ENCODE assay signal across 14 mouse cellular contexts in genomic region chr6:136897789-136898188, GRCm38 (mm10). TPM values are rescaled to one million over a fixed set of nuclear protein-coding genes. Genes with fewer than 3 reads are reported as not detected.
A peak's percentile ranks its signal among the peaks of the same experiment; 100 is the strongest.
DNase-seq lines count a peak whose midpoint lies in the region; ATAC-seq lines count a peak whose summit lies in the region.
"Had no signal": no experiment of that assay in that cellular context is flagged by ENCODE, and none has a peak within 500 bp of the region (broad histone marks: within the 10 kb centered on the region; RNA-seq: fewer than 3 reads in every experiment).

No protein-coding gene starts in this region.

- H3K27me3 ChIP-seq in embryonic facial prominence, embryonic 13.5 days, result no peaks in the 10 kb centered on the region
- no peaks in the 10 kb centered on the region for H3K27me3 ChIP-seq in embryonic facial prominence, embryonic 10.5 days (replicated peaks; ENCODE audit: low read depth, poor library complexity, severe bottlenecking)
- no peaks in the 10 kb centered on the region for H3K27me3 ChIP-seq in limb, embryonic 15.5 days
- H3K27me3 ChIP-seq in limb, embryonic 10.5 days (ENCODE audit: low read depth, poor library complexity, severe bottlenecking), result no peaks in the 10 kb centered on the region
- H3K27me3 ChIP-seq: megakaryocyte, embryonic 14.5 days had no signal

- no peak for ATAC-seq in embryonic facial prominence, embryonic 13.5 days (ENCODE audit: insufficient number of reproducible peaks, insufficient read depth, low FRiP score, low TSS enrichment, low read depth)
- ATAC-seq in limb, embryonic 15.5 days (ENCODE audit: insufficient number of reproducible peaks, low FRiP score, low TSS enrichment, low read depth), result no peak

- peaks cover 11% of the 10 kb centered on the region for H3K4me1 ChIP-seq in embryonic facial prominence, embryonic 13.5 days
- peaks cover 4% of the 10 kb centered on the region; the same call in 1 of the 2 replicates for H3K4me1 ChIP-seq in embryonic facial prominence, embryonic 10.5 days
- H3K4me1 ChIP-seq in limb, embryonic 15.5 days, result peaks cover 18% of the 10 kb centered on the region; the same call in 1 of the 2 replicates
- H3K4me1 ChIP-seq in limb, embryonic 10.5 days, result peaks cover 8% of the 10 kb centered on the region; the same call in 1 of the 2 replicates

- no peaks in the 10 kb centered on the region for H3K9me3 ChIP-seq in embryonic facial prominence, embryonic 13.5 days
- H3K9me3 ChIP-seq in embryonic facial prominence, embryonic 10.5 days, result no peaks in the 10 kb centered on the region
- no peaks in the 10 kb centered on the region for H3K9me3 ChIP-seq in limb, embryonic 15.5 days
- H3K9me3 ChIP-seq in limb, embryonic 10.5 days (replicated peaks), result no peaks in the 10 kb centered on the region
- H3K9me3 ChIP-seq: megakaryocyte, embryonic 14.5 days had no signal

- H3K27ac ChIP-seq in embryonic facial prominence, embryonic 13.5 days, result peak overlapping the region; percentile 51; the same call in 1 of the 2 replicates
- H3K27ac ChIP-seq in embryonic facial prominence, embryonic 10.5 days (replicated peaks), result no peak overlapping the region
- H3K27ac ChIP-seq in limb, embryonic 15.5 days, result peak overlapping the region; percentile 63
- no peak overlapping the region for H3K27ac ChIP-seq in limb, embryonic 10.5 days

- no peak overlapping the region for H3K9ac ChIP-seq in embryonic facial prominence, embryonic 13.5 days
- no peak overlapping the region for H3K9ac ChIP-seq in limb, embryonic 15.5 days

- WGBS in embryonic facial prominence, embryonic 13.5 days, result 50% methylated on average over 4 of the region's 4 CpGs
- 78% methylated on average over 4 of the region's 4 CpGs for WGBS in embryonic facial prominence, embryonic 10.5 days
- WGBS in limb, embryonic 15.5 days, result 53% methylated on average over 4 of the region's 4 CpGs
- WGBS in limb, embryonic 10.5 days, result 77% methylated on average over 4 of the region's 4 CpGs

- no peak for DNase-seq in embryonic facial prominence, embryonic 10.5 days (ENCODE audit: low spot score)
- no peak for DNase-seq in limb, embryonic 10.5 days (ENCODE audit: low spot score)
- DNase-seq in gastrocnemius, postnatal 25 days, result peak; percentile 52
- peak; percentile 48 for DNase-seq in skeletal muscle tissue, adult 2 months (ENCODE audit: low read depth, low spot score)
- no peak for DNase-seq in embryo, embryonic 11 days
- no peak for DNase-seq in layer of hippocampus, adult 9-11 months
- DNase-seq: cerebellum, adult 8-10 months; kidney, adult 11 months had no signal

- no peaks in the 10 kb centered on the region for H3K36me3 ChIP-seq in embryonic facial prominence, embryonic 13.5 days
- no peaks in the 10 kb centered on the region for H3K36me3 ChIP-seq in embryonic facial prominence, embryonic 10.5 days (replicated peaks)
- no peaks in the 10 kb centered on the region for H3K36me3 ChIP-seq in limb, embryonic 15.5 days
- no peaks in the 10 kb centered on the region for H3K36me3 ChIP-seq in limb, embryonic 10.5 days

- H3K4me3 ChIP-seq in embryonic facial prominence, embryonic 13.5 days, result no peak overlapping the region
- H3K4me3 ChIP-seq in embryonic facial prominence, embryonic 10.5 days, result no peak overlapping the region
- H3K4me3 ChIP-seq in limb, embryonic 15.5 days, result no peak overlapping the region
- no peak overlapping the region for H3K4me3 ChIP-seq in limb, embryonic 10.5 days
- H3K4me3 ChIP-seq: megakaryocyte, embryonic 14.5 days had no signal

- H3K4me2 ChIP-seq in embryonic facial prominence, embryonic 13.5 days, result no peak overlapping the region
- H3K4me2 ChIP-seq in limb, embryonic 15.5 days, result no peak overlapping the region

RNA-seq across cellular contexts. Expression of gene Mgp, which starts 22.2 kb away (rescaled TPM):
- polyA plus RNA-seq in embryonic facial prominence, embryonic 13.5 days (2015; fragmentation: Nextera tagmentation; extraction: Ambion mirVana), result 101 and 192 TPM in 2 replicates
- 3.5 and 4.2 TPM in 2 replicates for polyA plus RNA-seq in embryonic facial prominence, embryonic 10.5 days (2016; fragmentation: Nextera tagmentation; extraction: Ambion mirVana)
- 350 and 381 TPM in 2 replicates for polyA plus RNA-seq in limb, embryonic 15.5 days (2015; fragmentation: Nextera tagmentation; extraction: Ambion mirVana)
- polyA plus RNA-seq in limb, embryonic 10.5 days (2016; fragmentation: Nextera tagmentation; extraction: Ambion mirVana), result 1.2 and 3.2 TPM in 2 replicates
- 100 to 1,000 TPM; 102 to 127 TPM for total RNA-seq in gastrocnemius, postnatal 25 days (2021)
- total RNA-seq: hematopoietic stem cell, adult 5-6 weeks had no signal

RNA-seq across cellular contexts. Expression of gene Erp27, which starts 24.2 kb away (rescaled TPM):
- polyA plus RNA-seq in embryonic facial prominence, embryonic 13.5 days (2015; fragmentation: Nextera tagmentation; extraction: Ambion mirVana), result 0.30 TPM in 1 of 2 replicates, not detected in the other
- polyA plus RNA-seq in embryonic facial prominence, embryonic 10.5 days (2016; fragmentation: Nextera tagmentation; extraction: Ambion mirVana), result 0.29 TPM in 1 of 2 replicates, not detected in the other
- polyA plus RNA-seq in limb, embryonic 15.5 days (2015; fragmentation: Nextera tagmentation; extraction: Ambion mirVana), result 0.53 and 0.72 TPM in 2 replicates
- 0.15 TPM in 1 of 2 replicates, not detected in the other for polyA plus RNA-seq in limb, embryonic 10.5 days (2016; fragmentation: Nextera tagmentation; extraction: Ambion mirVana)
- not detected for total RNA-seq in gastrocnemius, postnatal 25 days (2021)
- total RNA-seq: hematopoietic stem cell, adult 5-6 weeks had no signal
- polyA plus RNA-seq: embryonic facial prominence, embryonic 11.5 days had no signal

RNA-seq across cellular contexts. Expression of gene Pde6h, which starts 25.8 kb away (rescaled TPM):
- polyA plus RNA-seq in embryonic facial prominence, embryonic 13.5 days (2015; fragmentation: Nextera tagmentation; extraction: Ambion mirVana), result 0.30 TPM in 1 of 2 replicates, not detected in the other
- not detected in 2 replicates for polyA plus RNA-seq in embryonic facial prominence, embryonic 10.5 days (2016; fragmentation: Nextera tagmentation; extraction: Ambion mirVana)
- polyA plus RNA-seq in limb, embryonic 15.5 days (2015; fragmentation: Nextera tagmentation; extraction: Ambion mirVana), result 0.19 TPM in 1 of 2 replicates, not detected in the other
- not detected in 2 replicates for polyA plus RNA-seq in limb, embryonic 10.5 days (2016; fragmentation: Nextera tagmentation; extraction: Ambion mirVana)
- total RNA-seq in gastrocnemius, postnatal 25 days (2021), result not detected
- total RNA-seq: hematopoietic stem cell, adult 5-6 weeks had no signal
- polyA plus RNA-seq: embryonic facial prominence, embryonic 11.5 days had no signal

RNA-seq across cellular contexts. Expression of gene Art4, which starts 40.3 kb away (rescaled TPM):
- polyA plus RNA-seq in embryonic facial prominence, embryonic 13.5 days (2015; fragmentation: Nextera tagmentation; extraction: Ambion mirVana), result 2.8 and 3.1 TPM in 2 replicates
- polyA plus RNA-seq in embryonic facial prominence, embryonic 10.5 days (2016; fragmentation: Nextera tagmentation; extraction: Ambion mirVana), result 2.2 and 2.6 TPM in 2 replicates
- polyA plus RNA-seq in limb, embryonic 15.5 days (2015; fragmentation: Nextera tagmentation; extraction: Ambion mirVana), result 2.9 and 3.9 TPM in 2 replicates
- 1.8 and 2.4 TPM in 2 replicates for polyA plus RNA-seq in limb, embryonic 10.5 days (2016; fragmentation: Nextera tagmentation; extraction: Ambion mirVana)
- under 1 TPM; 0.18 to 0.54 TPM for total RNA-seq in gastrocnemius, postnatal 25 days (2021)
- total RNA-seq: layer of hippocampus, postnatal 25 days had no signal

RNA-seq across cellular contexts. Expression of gene Arhgdib, which starts 43.9 kb away (rescaled TPM):
- 85.4 and 93.8 TPM in 2 replicates for polyA plus RNA-seq in embryonic facial prominence, embryonic 13.5 days (2015; fragmentation: Nextera tagmentation; extraction: Ambion mirVana)
- polyA plus RNA-seq in embryonic facial prominence, embryonic 10.5 days (2016; fragmentation: Nextera tagmentation; extraction: Ambion mirVana), result 32.1 and 39.3 TPM in 2 replicates
- 166 and 167 TPM in 2 replicates for polyA plus RNA-seq in limb, embryonic 15.5 days (2015; fragmentation: Nextera tagmentation; extraction: Ambion mirVana)
- polyA plus RNA-seq in limb, embryonic 10.5 days (2016; fragmentation: Nextera tagmentation; extraction: Ambion mirVana), result 30.2 and 32.5 TPM in 2 replicates
- total RNA-seq in gastrocnemius, postnatal 25 days (2021), result 10 to 100 TPM in 1 of 2 experiments, 1 to 10 TPM in 1; 6.3 to 12.1 TPM

Comparison
In these comparisons a context has a peak if more than half of its experiments do, and no peak if none do; other contexts are left out.
1. H3K27ac ChIP-seq: peak in embryonic facial prominence, embryonic 13.5 days (single experiment) and limb, embryonic 15.5 days (single experiment); none in embryonic facial prominence, embryonic 10.5 days (single experiment) and limb, embryonic 10.5 days (single experiment).
2. RNA of gene Mgp, which starts 22.2 kb away (polyA plus RNA-seq): 350 to 381 TPM in limb, embryonic 15.5 days and 101 to 192 TPM in embryonic facial prominence, embryonic 13.5 days; 3.5 to 4.2 TPM in embryonic facial prominence, embryonic 10.5 days and 1.2 to 3.2 TPM in limb, embryonic 10.5 days; every median in the first group is over 10 times any median in the second.
3. DNase-seq: peak in gastrocnemius, postnatal 25 days (single experiment) and skeletal muscle tissue, adult 2 months (single experiment); none in embryonic facial prominence, embryonic 10.5 days (single experiment), limb, embryonic 10.5 days (single experiment), embryo, embryonic 11 days (single experiment) and layer of hippocampus, adult 9-11 months (single experiment).